Mouse (Mus musculus): ENCODE measurements around the gene Snca.
"Not testable (repeated sequence)": the region's sequence is repeated elsewhere in the genome, so short reads cannot be mapped to it uniquely, and the experiment has no call there.

Snca gene

GRCm38 (mm10) chr6:60717566-60717965, 112.1 kb downstream of the Snca start:
- DNase-seq (ENCODE audit: low read depth, low spot score): no peak

- no peak for DNase-seq (ENCODE audit: low read depth, low spot score)
These were observed 119.6 kb downstream of the Snca start for GRCm38 (mm10) chr6:60709997-60710471.

GRCm38 (mm10) chr6:60698072-60698471, 131.6 kb downstream of the Snca start:
- no peak for DNase-seq (ENCODE audit: low read depth, low spot score)

GRCm38 (mm10) chr6:60687048-60687447, 142.6 kb downstream of the Snca start:
- not testable (repeated sequence) for DNase-seq (ENCODE audit: low read depth, low spot score)

- DNase-seq (ENCODE audit: low read depth, low spot score): peak; percentile 32
These were observed 147.4 kb downstream of the Snca start for GRCm38 (mm10) chr6:60682233-60682632.

All from brain, embryonic 18.5 days (tissue).